Mouse (Mus musculus): ENCODE results near the gene Nr1d1.

The Nr1d1 gene

GRCm38 (mm10) chr11:98788139-98788538 is 13.0 kb upstream of the Nr1d1 start:
- no peak for DNase-seq (ENCODE audit: extremely low spot score)

GRCm38 (mm10) chr11:98787691-98788090 is 12.6 kb upstream of the Nr1d1 start:
- DNase-seq (ENCODE audit: extremely low spot score) = no peak

- no peak for DNase-seq (ENCODE audit: extremely low spot score)
These were observed 12.1 kb upstream of the Nr1d1 start for GRCm38 (mm10) chr11:98787229-98787628.

- peak; percentile 97 for DNase-seq (ENCODE audit: extremely low spot score)
These were observed 11.5 kb upstream of the Nr1d1 start for GRCm38 (mm10) chr11:98786359-98787214.

GRCm38 (mm10) chr11:98785772-98786281 is 10.7 kb upstream of the Nr1d1 start:
- DNase-seq (ENCODE audit: extremely low spot score) = peak; percentile 67

- DNase-seq (ENCODE audit: extremely low spot score) = no peak
These were observed 10.1 kb upstream of the Nr1d1 start for GRCm38 (mm10) chr11:98785214-98785613.

- DNase-seq (ENCODE audit: extremely low spot score) = no peak
These were observed 9.0 kb upstream of the Nr1d1 start for GRCm38 (mm10) chr11:98784139-98784538.

GRCm38 (mm10) chr11:98783236-98783696 is 8.1 kb upstream of the Nr1d1 start:
- peak; percentile 85 for DNase-seq (ENCODE audit: extremely low spot score)

GRCm38 (mm10) chr11:98782651-98783235 is 7.6 kb upstream of the Nr1d1 start:
- DNase-seq (ENCODE audit: extremely low spot score) = peak; percentile 68

- DNase-seq (ENCODE audit: extremely low spot score) = peak; percentile 47
These were observed 6.8 kb upstream of the Nr1d1 start for GRCm38 (mm10) chr11:98781851-98782512.

GRCm38 (mm10) chr11:98777888-98778287 is 2.8 kb upstream of the Nr1d1 start:
- no peak for DNase-seq (ENCODE audit: extremely low spot score)

- peak; percentile 61 for DNase-seq (ENCODE audit: extremely low spot score)
These were observed 1.9 kb upstream of the Nr1d1 start for GRCm38 (mm10) chr11:98776843-98777590.

- no peak for DNase-seq (ENCODE audit: extremely low spot score)
These were observed 1.1 kb upstream of the Nr1d1 start for GRCm38 (mm10) chr11:98776052-98776764.

GRCm38 (mm10) chr11:98775348-98776051 is 367 bp upstream of the Nr1d1 start:
- peak; percentile 94 for DNase-seq (ENCODE audit: extremely low spot score)

GRCm38 (mm10) chr11:98773635-98774295 is 1.4 kb downstream of the Nr1d1 start:
- DNase-seq (ENCODE audit: extremely low spot score) = peak; percentile 94

- DNase-seq (ENCODE audit: extremely low spot score) = no peak
These were observed 2.4 kb downstream of the Nr1d1 start for GRCm38 (mm10) chr11:98772667-98773171.

GRCm38 (mm10) chr11:98771844-98772525 is 3.1 kb downstream of the Nr1d1 start:
- no peak for DNase-seq (ENCODE audit: extremely low spot score)

- no peak for DNase-seq (ENCODE audit: extremely low spot score)
These were observed 4.0 kb downstream of the Nr1d1 start for GRCm38 (mm10) chr11:98771131-98771530.
